Mouse (Mus musculus): ENCODE results near the gene Rab3ip. TPM values are rescaled to one million over a fixed set of nuclear protein-coding genes. Genes with fewer than 3 reads are reported as not detected.

Rab3ip gene
- polyA plus RNA-seq, 1 experiment = 29.1 TPM

DNA sequence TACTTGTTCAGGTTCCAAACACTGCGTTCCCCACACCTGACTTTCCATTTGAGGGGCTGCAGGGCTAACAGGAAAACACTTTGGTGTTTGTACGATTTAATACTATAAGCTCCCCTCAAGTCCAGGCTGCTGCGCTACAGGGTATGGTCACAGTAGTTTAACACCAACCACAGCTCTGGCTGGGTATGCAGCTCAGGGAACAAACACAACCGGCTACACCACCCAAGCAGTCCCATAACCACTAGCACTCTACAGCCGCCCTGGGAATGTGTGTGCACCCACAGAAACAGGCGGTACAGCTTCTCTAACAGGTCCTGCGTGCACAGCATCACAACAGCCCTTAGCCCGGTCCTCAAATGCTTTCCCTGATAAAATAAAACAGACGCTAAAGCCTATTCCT is 37.7 kb downstream of the Rab3ip start:
- no peak overlapping the region for H3K4me2 ChIP-seq (ENCODE audit: low read depth)
- no peak for TF ChIP-seq POLR2AphosphoS2 (IDR thresholded peaks at IDR 0.05; ENCODE audit: insufficient read length, low read depth)
- H3K27me3 ChIP-seq (ENCODE audit: control insufficient read depth, insufficient read depth, insufficient read length) = no peaks in the 10 kb centered on the region
- H3K36me3 ChIP-seq (ENCODE audit: control insufficient read depth, insufficient read depth) = peaks cover 23% of the 10 kb centered on the region
- no peak overlapping the region for H3K4me3 ChIP-seq
- H3K79me2 ChIP-seq (ENCODE audit: control insufficient read depth, insufficient read depth) = no peaks in the 10 kb centered on the region
- no peak overlapping the region for H3ac ChIP-seq (ENCODE audit: control insufficient read depth, insufficient read length)

DNA sequence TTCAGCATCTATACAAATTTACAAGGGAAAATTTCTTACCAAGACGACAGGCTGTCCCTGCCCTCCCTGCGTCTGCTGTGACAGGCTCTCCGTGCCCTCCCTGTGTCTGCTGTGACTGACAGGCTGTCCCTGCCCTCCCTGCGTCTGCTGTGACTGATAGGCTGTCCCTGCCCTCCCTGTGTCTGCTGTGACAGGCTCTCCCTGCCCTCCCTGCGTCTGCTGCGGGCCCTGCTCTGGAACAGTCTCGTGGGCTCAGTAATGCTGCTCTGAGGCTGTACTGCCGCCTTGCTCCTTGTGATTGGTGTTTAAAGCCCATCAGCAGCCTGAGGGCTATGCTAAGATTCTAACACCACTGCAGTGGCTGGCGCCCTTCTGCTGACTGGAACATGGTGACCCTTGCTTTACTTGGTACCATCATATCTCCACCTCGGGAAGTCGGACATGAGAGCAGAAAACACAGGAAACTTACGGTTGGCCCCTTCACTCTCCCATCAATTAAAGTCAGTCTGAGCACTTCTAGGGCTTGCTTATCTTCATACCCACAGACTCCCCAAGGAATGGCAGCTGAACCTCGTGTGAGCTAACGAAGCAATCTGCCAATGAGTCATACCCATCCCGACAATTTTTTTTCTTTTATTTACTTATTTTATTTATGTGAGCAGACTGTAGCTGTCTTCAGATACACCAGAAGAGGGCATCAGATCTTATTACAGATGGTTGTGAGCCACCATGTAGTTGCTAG is 41.5 kb downstream of the Rab3ip start:
- TF ChIP-seq SRF (IDR thresholded peaks at IDR 0.05; ENCODE audit: control insufficient read depth, insufficient read length, low read depth) (no peak), POLR2A (IDR thresholded peaks at IDR 0.05; ENCODE audit: insufficient read length, low read depth) (no peak), E2F4 (IDR thresholded peaks at IDR 0.05; ENCODE audit: insufficient read depth) (no peak), TCF12 (IDR thresholded peaks at IDR 0.05; ENCODE audit: insufficient read depth, poor library complexity, severe bottlenecking) (no peak), MYOD1 (IDR thresholded peaks at IDR 0.05; ENCODE audit: control insufficient read depth in 1 of 3, insufficient read length in 2 of 3, low read depth in 2 of 3) (no peak), USF1 (IDR thresholded peaks at IDR 0.05; ENCODE audit: low read depth) (no peak)
- Histone ChIP-seq H3K27me3 (ENCODE audit: control insufficient read depth, insufficient read depth, insufficient read length) (no peaks in the 10 kb centered on the region), H3K4me2 (ENCODE audit: low read depth) (no peak overlapping the region), H3K79me2 (ENCODE audit: control insufficient read depth, insufficient read depth) (no peaks in the 10 kb centered on the region), H3K4me3 (no peak overlapping the region), H3K36me3 (ENCODE audit: control insufficient read depth, insufficient read depth) (peaks cover 42% of the 10 kb centered on the region), H3ac (ENCODE audit: control insufficient read depth, insufficient read length) (no peak overlapping the region)

DNA sequence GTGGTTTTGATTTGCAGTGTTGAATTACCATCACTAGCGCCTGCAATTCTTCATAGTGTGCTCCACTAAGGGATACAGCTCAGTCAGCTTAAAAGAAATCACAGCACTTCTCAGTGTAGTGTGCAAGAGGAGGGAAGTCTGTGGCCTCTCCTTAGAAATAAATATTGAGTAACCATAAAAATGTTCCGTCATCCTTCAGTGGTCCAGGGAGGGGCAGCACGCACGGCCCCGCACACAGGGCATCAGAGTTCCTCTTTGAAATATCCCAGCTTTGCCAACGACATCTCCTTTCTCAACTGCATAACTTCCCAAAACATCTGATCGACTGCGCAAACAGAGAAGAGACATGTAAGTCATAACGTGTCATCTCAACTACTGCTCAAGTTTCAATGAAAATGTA is 43.8 kb downstream of the Rab3ip start:
- no peaks in the 10 kb centered on the region for H3K27me3 ChIP-seq (ENCODE audit: control insufficient read depth, insufficient read depth, insufficient read length)
- no peak overlapping the region for H3K4me2 ChIP-seq (ENCODE audit: low read depth)
- no peak overlapping the region for H3K4me3 ChIP-seq
- peaks cover 33% of the 10 kb centered on the region for H3K36me3 ChIP-seq (ENCODE audit: control insufficient read depth, insufficient read depth)
- no peaks in the 10 kb centered on the region for H3K79me2 ChIP-seq (ENCODE audit: control insufficient read depth, insufficient read depth)
- TF ChIP-seq POLR2A (IDR thresholded peaks at IDR 0.05; ENCODE audit: insufficient read length, low read depth) = no peak
- no peak for TF ChIP-seq USF1 (IDR thresholded peaks at IDR 0.05; ENCODE audit: low read depth)
- no peak overlapping the region for H3ac ChIP-seq (ENCODE audit: control insufficient read depth, insufficient read length)

DNA sequence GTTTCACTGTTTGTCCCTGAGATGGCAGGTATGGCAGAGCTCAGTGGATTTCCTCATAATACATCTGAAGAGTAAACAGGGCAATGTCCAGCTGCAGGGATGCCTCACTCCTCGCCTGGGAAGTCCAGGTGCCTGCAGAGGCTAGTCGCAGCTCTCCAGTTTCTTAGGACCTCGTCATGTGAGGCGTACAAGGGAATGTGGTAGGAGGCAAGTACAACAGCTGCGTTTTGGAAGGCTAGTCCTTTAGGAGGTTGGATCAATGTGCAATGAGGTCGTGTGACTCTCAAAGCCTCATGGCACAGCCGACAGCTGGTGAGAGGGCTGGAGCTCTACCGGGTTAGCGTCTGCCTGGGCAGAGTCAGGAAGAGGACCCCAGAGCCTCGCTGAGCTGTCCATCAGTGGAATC is 46.1 kb downstream of the Rab3ip start:
- peaks cover 25% of the 10 kb centered on the region for H3K36me3 ChIP-seq (ENCODE audit: control insufficient read depth, insufficient read depth)
- no peaks in the 10 kb centered on the region for H3K79me2 ChIP-seq (ENCODE audit: control insufficient read depth, insufficient read depth)

DNA sequence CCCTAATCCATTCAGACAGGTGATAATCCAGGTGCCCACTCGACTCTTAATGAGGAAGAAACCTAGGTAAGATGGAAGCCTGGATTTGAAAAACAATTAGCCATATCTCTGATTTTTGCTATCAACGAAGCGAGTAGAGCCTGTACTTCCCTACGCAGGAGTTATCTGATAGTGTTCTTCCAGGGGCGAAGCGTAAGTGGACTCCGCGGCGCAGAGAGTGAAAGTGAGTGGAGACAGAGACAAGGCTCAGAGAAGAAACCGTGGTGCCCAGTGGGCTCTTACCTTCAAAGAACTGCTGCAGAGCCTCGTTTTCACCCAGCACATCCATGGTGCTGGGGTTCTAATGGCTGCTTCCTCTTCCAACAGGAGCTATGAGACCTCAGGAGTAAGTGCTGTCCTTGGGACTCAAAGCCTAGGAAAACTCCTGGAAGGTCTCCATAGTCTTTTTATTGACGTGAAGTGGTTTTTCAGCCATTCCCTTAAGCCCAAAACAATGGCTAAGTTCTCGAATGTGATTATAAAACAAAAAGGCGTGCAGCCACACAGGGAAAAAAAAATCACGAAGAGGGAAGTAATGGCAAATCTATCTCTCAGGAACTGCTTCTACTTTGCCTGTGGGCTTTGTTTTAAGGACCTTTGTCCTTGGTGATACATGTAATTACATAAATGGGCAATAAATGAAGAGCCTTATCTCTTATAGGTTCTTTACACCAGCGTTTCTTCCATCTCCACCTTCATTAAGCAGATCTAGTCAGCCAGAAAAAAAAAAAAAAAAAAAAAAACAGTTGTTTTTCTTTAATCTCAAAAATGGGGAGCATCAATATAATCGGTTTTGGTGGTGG is 54.0 kb downstream of the Rab3ip start, which contains the start of gene Myrfl:
Myrfl (minus strand) TSS at position 584 of the 842 bp plus-strand sequence.
- Histone ChIP-seq H3K27me3 (ENCODE audit: control insufficient read depth, insufficient read depth, insufficient read length) (no peaks in the 10 kb centered on the region), H3K4me2 (ENCODE audit: low read depth) (no peak within 1 kb of the TSS), H3K36me3 (ENCODE audit: control insufficient read depth, insufficient read depth) (no peaks in the 10 kb centered on the region), H3ac (ENCODE audit: control insufficient read depth, insufficient read length) (no peak within 1 kb of the TSS), H3K4me3 (no peak within 1 kb of the TSS), H3K79me2 (ENCODE audit: control insufficient read depth, insufficient read depth) (no peaks in the 10 kb centered on the region)
- TF ChIP-seq POLR2AphosphoS2 (IDR thresholded peaks at IDR 0.05; ENCODE audit: insufficient read length, low read depth) = no peak
- TF ChIP-seq MYOD1 (IDR thresholded peaks at IDR 0.05; ENCODE audit: control insufficient read depth in 1 of 3, insufficient read length in 2 of 3, low read depth in 2 of 3) = no peak
- TF ChIP-seq E2F4 (IDR thresholded peaks at IDR 0.05; ENCODE audit: insufficient read depth) = no peak

More for the DNA sequence above, 46.1 kb downstream of the Rab3ip start:
- Histone ChIP-seq H3K4me2 (ENCODE audit: low read depth) (no peak overlapping the region), H3K4me3 (no peak overlapping the region), H3ac (ENCODE audit: control insufficient read depth, insufficient read length) (no peak overlapping the region), H3K27me3 (ENCODE audit: control insufficient read depth, insufficient read depth, insufficient read length) (no peaks in the 10 kb centered on the region)
- TF ChIP-seq MYOG (IDR thresholded peaks at IDR 0.05; ENCODE audit: control insufficient read depth in 1 of 3, insufficient read depth in 1 of 3, insufficient read length in 2 of 3, low read depth in 2 of 3) = peak in 1 of 3 experiments; percentile 31
- TF ChIP-seq TCF12 (IDR thresholded peaks at IDR 0.05; ENCODE audit: insufficient read depth, poor library complexity, severe bottlenecking) = no peak
- TF ChIP-seq MYOD1 (IDR thresholded peaks at IDR 0.05; ENCODE audit: control insufficient read depth in 1 of 3, insufficient read length in 2 of 3, low read depth in 2 of 3) = peak in 2 of 3 experiments; percentile 49 to 63

DNA sequence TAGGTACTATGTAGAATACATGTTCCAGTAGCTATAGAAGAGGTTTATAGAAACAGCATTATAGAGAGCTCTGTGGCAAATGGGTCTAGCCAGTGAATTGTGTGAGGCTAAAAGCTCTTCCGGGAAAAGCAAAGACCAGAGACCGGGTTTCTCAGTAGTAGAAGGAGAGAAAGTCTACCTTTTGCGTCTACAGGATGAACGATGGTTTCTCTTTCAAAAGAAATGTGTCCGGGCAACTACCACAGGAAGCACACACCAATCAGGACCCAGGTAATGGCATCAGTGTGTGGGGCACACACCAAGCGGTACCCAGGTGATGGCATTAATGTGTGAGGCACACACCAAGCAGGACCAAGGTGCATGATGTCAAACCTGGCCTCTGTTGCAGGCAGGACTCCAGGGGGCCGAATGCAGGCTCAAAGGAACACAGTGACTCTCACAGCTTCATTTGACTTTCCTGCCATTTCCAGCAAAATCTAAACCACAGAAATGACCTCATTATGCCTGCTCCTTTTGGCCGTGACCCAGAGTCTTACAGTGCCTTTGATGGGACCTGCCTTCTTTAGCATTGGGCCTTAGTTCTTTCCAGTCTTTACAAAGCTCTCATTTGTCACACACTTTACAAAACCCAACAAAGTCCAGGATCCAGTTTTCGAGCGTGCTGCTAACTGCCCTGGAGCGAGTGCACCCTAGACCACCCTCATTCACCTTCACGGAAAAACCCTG is 55.3 kb downstream of the Rab3ip start:
- no peaks in the 10 kb centered on the region for H3K36me3 ChIP-seq (ENCODE audit: control insufficient read depth, insufficient read depth)
- no peaks in the 10 kb centered on the region for H3K79me2 ChIP-seq (ENCODE audit: control insufficient read depth, insufficient read depth)
- no peak overlapping the region for H3K4me2 ChIP-seq (ENCODE audit: low read depth)
- TF ChIP-seq TCF3 (IDR thresholded peaks at IDR 0.05; ENCODE audit: insufficient read length, low read depth) (no peak), REST (IDR thresholded peaks at IDR 0.05; ENCODE audit: insufficient read depth, insufficient read length) (no peak), SRF (IDR thresholded peaks at IDR 0.05; ENCODE audit: control insufficient read depth, insufficient read length, low read depth) (no peak), USF1 (IDR thresholded peaks at IDR 0.05; ENCODE audit: low read depth) (no peak), POLR2AphosphoS2 (IDR thresholded peaks at IDR 0.05; ENCODE audit: insufficient read length, low read depth) (no peak), TCF12 (IDR thresholded peaks at IDR 0.05; ENCODE audit: insufficient read depth, poor library complexity, severe bottlenecking) (no peak), POLR2A (IDR thresholded peaks at IDR 0.05; ENCODE audit: insufficient read length, low read depth) (no peak), MYOG (IDR thresholded peaks at IDR 0.05; ENCODE audit: control insufficient read depth in 1 of 3, insufficient read depth in 1 of 3, insufficient read length in 2 of 3, low read depth in 2 of 3) (no peak), E2F4 (IDR thresholded peaks at IDR 0.05; ENCODE audit: insufficient read depth) (no peak), MAX (IDR thresholded peaks at IDR 0.05; ENCODE audit: low read depth) (no peak), MYOD1 (IDR thresholded peaks at IDR 0.05; ENCODE audit: control insufficient read depth in 1 of 3, insufficient read length in 2 of 3, low read depth in 2 of 3) (no peak), CEBPB (IDR thresholded peaks at IDR 0.05; ENCODE audit: insufficient read depth, poor library complexity, severe bottlenecking) (no peak)
- H3K27me3 ChIP-seq (ENCODE audit: control insufficient read depth, insufficient read depth, insufficient read length) = no peaks in the 10 kb centered on the region
- no peak overlapping the region for H3K4me3 ChIP-seq
- H3ac ChIP-seq (ENCODE audit: control insufficient read depth, insufficient read length) = no peak overlapping the region
